Mouse (Mus musculus) hindbrain, embryonic 15.5 days (tissue): ENCODE results near the gene Ankle2. TPM values are rescaled to one million over a fixed set of nuclear protein-coding genes. Genes with fewer than 3 reads are reported as not detected.

Experiments used
- ATAC-seq: fragments of 200-750 bp; cut with Nextera tagmentation; 2 replicates; pipeline ENCODE4 v1.8.0; 2017; ENCODE audit warnings: low read depth, moderate number of reproducible peaks, moderate TSS enrichment; ENCODE audit not compliant: low FRiP score
- H3K27ac ChIP-seq: fragments of 300-500 bp; sonication (generic); replicated peaks from 2 replicates; pipeline ENCODE4 v1.5.1; 2015; ENCODE audit warnings: mild to moderate bottlenecking, inconsistent platforms
- H3K27me3 ChIP-seq: fragments of 300-500 bp; sonication (generic); 2 replicates; pipeline ENCODE4 v1.6.1; 2015; ENCODE audit warnings: control low read depth, inconsistent platforms
- H3K36me3 ChIP-seq: fragments of 300-500 bp; sonication (generic); 2 replicates; pipeline ENCODE4 v1.6.1; 2015; ENCODE audit warnings: control low read depth, inconsistent platforms
- H3K4me1 ChIP-seq: fragments of 300-500 bp; sonication (generic); replicated peaks from 2 replicates; pipeline ENCODE4 v1.6.1; 2015; ENCODE audit warnings: control low read depth, inconsistent platforms
- H3K4me2 ChIP-seq: fragments of 300-500 bp; sonication (generic); 2 replicates; pipeline ENCODE4 v1.6.1; 2015; ENCODE audit warnings: moderate library complexity, mild to moderate bottlenecking, inconsistent platforms
- H3K4me3 ChIP-seq: fragments of 300-500 bp; sonication (generic); 2 replicates; pipeline ENCODE4 v1.5.1; 2015; ENCODE audit warnings: mild to moderate bottlenecking, inconsistent platforms
- H3K9ac ChIP-seq: fragments of 300-500 bp; sonication (generic); 2 replicates; pipeline ENCODE4 v1.6.1; 2015; ENCODE audit warnings: inconsistent platforms
- H3K9me3 ChIP-seq: fragments of 300-500 bp; sonication (generic); 2 replicates; pipeline ENCODE4 v1.6.1; 2016; ENCODE audit warnings: control low read depth, inconsistent platforms
- WGBS: fragments of 180-500 bp; shearing (Covaris S2); methylation state at CpG from one replicate; pipeline ENCODE4 v1.1.7; 2015; 5-methylcytosine and 5-hydroxymethylcytosine counted together
- polyA plus RNA-seq: library from polyadenylated mRNA; unstranded; fragments of >200 nt; fragmentation: Nextera tagmentation; extraction: Ambion mirVana; gene quantifications from 2 replicates; pipeline ENCODE4 v1.2.1, GENCODE M21; 2015

Gene Ankle2
- polyA plus RNA-seq, 1 experiment from 2014 or later = 20.5 TPM

GRCm38 (mm10) chr5:110232346-110232745 lies 1.5 kb downstream of the Ankle2 start:
- Histone ChIP-seq H3K9ac (no peak overlapping the region), H3K4me3 (peak overlapping the region; percentile 77; the same call in 1 of the 2 replicates)
- WGBS = 90% methylated on average over 6 of the region's 6 CpGs

GRCm38 (mm10) chr5:110244091-110244490 lies 13.3 kb downstream of the Ankle2 start:
- no peak overlapping the region for H3K4me2 ChIP-seq
- H3K4me3 ChIP-seq = no peak overlapping the region
- H3K36me3 ChIP-seq = peaks cover 82% of the 10 kb centered on the region
- no peaks in the 10 kb centered on the region for H3K9me3 ChIP-seq
- no peak overlapping the region for H3K27ac ChIP-seq
- no peak for ATAC-seq
- H3K27me3 ChIP-seq = no peaks in the 10 kb centered on the region
- no peaks in the 10 kb centered on the region for H3K4me1 ChIP-seq
- no peak overlapping the region for H3K9ac ChIP-seq
- 91% methylated on average over 2 of the region's 2 CpGs for WGBS

More at GRCm38 (mm10) chr5:110232346-110232745, 1.5 kb downstream of the Ankle2 start:
- no peak for ATAC-seq
- H3K9me3 ChIP-seq = no peaks in the 10 kb centered on the region
- no peaks in the 10 kb centered on the region for H3K27me3 ChIP-seq
- H3K4me1 ChIP-seq = peaks cover 25% of the 10 kb centered on the region
- peak overlapping the region; percentile 74; the same call in 1 of the 2 replicates for H3K4me2 ChIP-seq
- no peak overlapping the region for H3K27ac ChIP-seq
- peaks cover 32% of the 10 kb centered on the region for H3K36me3 ChIP-seq

- H3K4me2 ChIP-seq = no peak overlapping the region
- no peak for ATAC-seq
- H3K27ac ChIP-seq = no peak overlapping the region
- no peak overlapping the region for H3K9ac ChIP-seq
- H3K4me3 ChIP-seq = no peak overlapping the region
- H3K27me3 ChIP-seq = no peaks in the 10 kb centered on the region
- H3K4me1 ChIP-seq = peaks cover 8% of the 10 kb centered on the region
- H3K36me3 ChIP-seq = peaks cover 34% of the 10 kb centered on the region
- H3K9me3 ChIP-seq = no peaks in the 10 kb centered on the region
- 95% methylated on average over 4 of the region's 4 CpGs for WGBS
Observed at GRCm38 (mm10) chr5:110266941-110267340, 36.1 kb downstream of the Ankle2 start.

GRCm38 (mm10) chr5:110269141-110270101 lies 38.6 kb downstream of the Ankle2 start, which contains the start of gene Pgam5:
Pgam5 (minus strand) TSS chr5:110269913.
- under 1% methylated on average over 66 of the region's 66 CpGs for WGBS

GRCm38 (mm10) chr5:110270242-110270641 lies 39.4 kb downstream of the Ankle2 start:
- Histone ChIP-seq H3K9me3 (no peaks in the 10 kb centered on the region), H3K27me3 (no peaks in the 10 kb centered on the region), H3K9ac (no peak overlapping the region), H3K27ac (no peak overlapping the region), H3K36me3 (peaks cover 22% of the 10 kb centered on the region), H3K4me1 (peaks cover 8% of the 10 kb centered on the region), H3K4me2 (peak overlapping the region; percentile 85; the same call in 1 of the 2 replicates), H3K4me3 (no peak overlapping the region)
- WGBS = 94% methylated on average over 6 of the region's 6 CpGs
- peak; percentile 5; the same call in 1 of the 2 replicates for ATAC-seq

More at GRCm38 (mm10) chr5:110269141-110270101, 38.6 kb downstream of the Ankle2 start, which contains the start of gene Pgam5:
- Histone ChIP-seq H3K9me3 (no peaks in the 10 kb centered on the region), H3K4me2 (peak within 1 kb of the TSS; percentile 85), H3K4me3 (peak within 1 kb of the TSS; percentile 85), H3K9ac (peak within 1 kb of the TSS; percentile 82), H3K4me1 (peaks cover 8% of the 10 kb centered on the region), H3K27me3 (no peaks in the 10 kb centered on the region), H3K36me3 (peaks cover 30% of the 10 kb centered on the region), H3K27ac (peak within 1 kb of the TSS; percentile 61)
- ATAC-seq = peak; percentile 90

GRCm38 (mm10) chr5:110274147-110274546 lies 43.3 kb downstream of the Ankle2 start:
- no peaks in the 10 kb centered on the region for H3K4me1 ChIP-seq
- no peaks in the 10 kb centered on the region for H3K36me3 ChIP-seq
- H3K4me3 ChIP-seq = no peak overlapping the region
- WGBS = 86% methylated on average over 4 of the region's 4 CpGs
- no peak overlapping the region for H3K27ac ChIP-seq
- no peaks in the 10 kb centered on the region for H3K27me3 ChIP-seq
- H3K9me3 ChIP-seq = no peaks in the 10 kb centered on the region
- no peak for ATAC-seq
- no peak overlapping the region for H3K9ac ChIP-seq
- no peak overlapping the region for H3K4me2 ChIP-seq

GRCm38 (mm10) chr5:110274846-110275245 lies 44.0 kb downstream of the Ankle2 start:
- 71% methylated on average over 2 of the region's 2 CpGs for WGBS

GRCm38 (mm10) chr5:110276391-110276790 lies 45.6 kb downstream of the Ankle2 start:
- Histone ChIP-seq H3K4me3 (no peak overlapping the region), H3K9me3 (no peaks in the 10 kb centered on the region), H3K27ac (no peak overlapping the region), H3K27me3 (no peaks in the 10 kb centered on the region), H3K4me2 (no peak overlapping the region), H3K36me3 (no peaks in the 10 kb centered on the region), H3K4me1 (no peaks in the 10 kb centered on the region), H3K9ac (no peak overlapping the region)
- WGBS = 84% methylated on average over 2 of the region's 2 CpGs
- ATAC-seq = no peak

More at GRCm38 (mm10) chr5:110274846-110275245, 44.0 kb downstream of the Ankle2 start:
- no peak for ATAC-seq
- H3K9ac ChIP-seq = no peak overlapping the region
- no peak overlapping the region for H3K27ac ChIP-seq
- no peaks in the 10 kb centered on the region for H3K9me3 ChIP-seq
- no peaks in the 10 kb centered on the region for H3K36me3 ChIP-seq
- H3K27me3 ChIP-seq = no peaks in the 10 kb centered on the region
- no peak overlapping the region for H3K4me2 ChIP-seq
- H3K4me3 ChIP-seq = no peak overlapping the region
- no peaks in the 10 kb centered on the region for H3K4me1 ChIP-seq

- no peaks in the 10 kb centered on the region for H3K27me3 ChIP-seq
- H3K9me3 ChIP-seq = no peaks in the 10 kb centered on the region
- ATAC-seq = no peak
- no peaks in the 10 kb centered on the region for H3K36me3 ChIP-seq
- H3K9ac ChIP-seq = no peak overlapping the region
- H3K4me2 ChIP-seq = no peak overlapping the region
- H3K4me3 ChIP-seq = no peak overlapping the region
- 97% methylated on average over 1 of the region's 1 CpGs for WGBS
- H3K27ac ChIP-seq = no peak overlapping the region
- H3K4me1 ChIP-seq = no peaks in the 10 kb centered on the region
Observed at GRCm38 (mm10) chr5:110276910-110277309, 46.1 kb downstream of the Ankle2 start.

- no peak overlapping the region for H3K4me2 ChIP-seq
- no peak overlapping the region for H3K4me3 ChIP-seq
- no peak for ATAC-seq
- H3K27me3 ChIP-seq = no peaks in the 10 kb centered on the region; the same call in 1 of the 2 replicates
- peaks cover 15% of the 10 kb centered on the region for H3K4me1 ChIP-seq
- 79% methylated on average over 2 of the region's 2 CpGs for WGBS
- no peak overlapping the region for H3K9ac ChIP-seq
- no peaks in the 10 kb centered on the region for H3K36me3 ChIP-seq
- no peaks in the 10 kb centered on the region for H3K9me3 ChIP-seq
- H3K27ac ChIP-seq = no peak overlapping the region
Observed at GRCm38 (mm10) chr5:110281984-110282383, 51.2 kb downstream of the Ankle2 start.

GRCm38 (mm10) chr5:110284536-110284935 lies 53.7 kb downstream of the Ankle2 start:
- Histone ChIP-seq H3K4me1 (peaks cover 16% of the 10 kb centered on the region), H3K27me3 (no peaks in the 10 kb centered on the region; the same call in 1 of the 2 replicates), H3K4me2 (no peak overlapping the region), H3K27ac (no peak overlapping the region), H3K36me3 (no peaks in the 10 kb centered on the region), H3K9me3 (no peaks in the 10 kb centered on the region), H3K9ac (no peak overlapping the region), H3K4me3 (no peak overlapping the region)
- ATAC-seq = no peak
- WGBS = 18% methylated on average over 4 of the region's 4 CpGs

GRCm38 (mm10) chr5:110285156-110285555 lies 54.4 kb downstream of the Ankle2 start:
- ATAC-seq = no peak
- H3K36me3 ChIP-seq = no peaks in the 10 kb centered on the region
- peaks cover 16% of the 10 kb centered on the region for H3K4me1 ChIP-seq
- no peaks in the 10 kb centered on the region for H3K9me3 ChIP-seq
- 13% methylated on average over 15 of the region's 15 CpGs for WGBS
- peak overlapping the region; percentile 69 for H3K4me3 ChIP-seq
- no peak overlapping the region for H3K27ac ChIP-seq
- no peaks in the 10 kb centered on the region; the same call in 1 of the 2 replicates for H3K27me3 ChIP-seq
- no peak overlapping the region for H3K9ac ChIP-seq
- peak overlapping the region; percentile 86 for H3K4me2 ChIP-seq
